Mouse (Mus musculus) C2C12 (cell line): ENCODE results near the gene Golga4. TPM values are rescaled to one million over a fixed set of nuclear protein-coding genes. Genes with fewer than 3 reads are reported as not detected.

Experiments
- H3K27me3 ChIP-seq: one replicate; pipeline ENCODE4 v1.6.1; 2011; ENCODE audit not compliant: control insufficient read depth, insufficient read depth, insufficient read length
- H3K36me3 ChIP-seq: one replicate; pipeline ENCODE4 v1.6.1; 2011; ENCODE audit not compliant: control insufficient read depth, insufficient read depth
- H3K4me3 ChIP-seq: one replicate; pipeline ENCODE4 v1.5.1; 2011; ENCODE audit warnings: mild to moderate bottlenecking, control low read depth; ENCODE audit not compliant: poor library complexity, insufficient read depth, severe bottlenecking
- H3K79me2 ChIP-seq: one replicate; pipeline ENCODE4 v1.6.1; 2011; ENCODE audit not compliant: control insufficient read depth, insufficient read depth
- H3K79me3 ChIP-seq: one replicate; pipeline ENCODE4 v1.6.1; 2011; ENCODE audit warnings: low read depth, control low read depth
- H3ac ChIP-seq: one replicate; pipeline ENCODE3; 2011; ENCODE audit warnings: low read depth; ENCODE audit not compliant: control insufficient read depth, insufficient read length
- CEBPB ChIP-seq: IDR thresholded peaks from one replicate; pipeline ENCODE4 v1.6.1; 2011; ENCODE audit warnings: low read depth, mild to moderate bottlenecking, control low read depth, moderate library complexity
- CTCF ChIP-seq: IDR thresholded peaks from one replicate; pipeline ENCODE4 v1.5.1; 2011; ENCODE audit not compliant: control insufficient read depth, insufficient read depth, insufficient read length
- FOSL1 ChIP-seq: IDR thresholded peaks from one replicate; pipeline ENCODE4 v1.8.0; 2011; ENCODE audit warnings: mild to moderate bottlenecking, low read length; ENCODE audit not compliant: poor library complexity, insufficient read depth, severe bottlenecking
- MAX ChIP-seq: IDR thresholded peaks from one replicate; pipeline ENCODE4 v1.6.1; 2011; ENCODE audit warnings: mild to moderate bottlenecking, control low read depth
- MYOD1 ChIP-seq: IDR thresholded peaks from one replicate; pipeline ENCODE4 v1.6.1; 2011; ENCODE audit warnings: low read depth; ENCODE audit not compliant: control insufficient read depth, insufficient read length
- MYOG ChIP-seq: IDR thresholded peaks from one replicate; pipeline ENCODE4 v1.6.1; 2011; ENCODE audit not compliant: control insufficient read depth, insufficient read length; ENCODE audit errors: extremely low read depth
- USF1 ChIP-seq: IDR thresholded peaks from one replicate; pipeline ENCODE4 v1.6.1; 2011; ENCODE audit warnings: low read depth, mild to moderate bottlenecking, control low read depth, moderate library complexity
- polyA plus RNA-seq: library from polyadenylated mRNA; unstranded; fragments of >200 nt; fragmentation: generic; extraction: Trizol; gene quantifications from one replicate; pipeline ENCODE4 v1.2.1, GENCODE M21; 2012; ENCODE audit warnings: missing spikeins

Gene Golga4
- polyA plus RNA-seq, 1 experiment: 9.9 TPM

DNA sequence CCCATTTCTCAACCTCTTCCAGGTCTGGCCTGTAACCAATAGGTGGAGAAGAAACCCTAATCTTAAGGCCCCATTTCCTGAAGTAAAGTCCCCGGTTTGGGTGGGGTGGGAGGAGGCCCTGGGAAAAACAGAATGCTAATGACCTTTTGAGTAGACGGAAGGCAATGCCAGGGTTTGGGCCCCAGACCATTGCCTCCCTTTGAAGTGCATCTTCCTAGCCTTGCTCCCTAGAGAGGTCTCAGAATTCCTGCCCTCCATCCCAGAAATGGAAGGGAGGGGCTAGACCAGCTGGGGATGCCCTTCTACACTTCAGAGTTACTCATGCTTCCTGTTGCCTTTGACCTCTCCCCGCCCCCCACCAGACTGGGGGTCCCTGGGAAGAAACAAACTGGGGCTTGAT is 34.8 kb upstream of the Golga4 start:
- Histone ChIP-seq H3K4me3 (no peak overlapping the region), H3ac (no peak overlapping the region), H3K27me3 (peaks cover 8% of the 10 kb centered on the region), H3K36me3 (no peaks in the 10 kb centered on the region), H3K79me3 (no peaks in the 10 kb centered on the region), H3K79me2 (no peaks in the 10 kb centered on the region)
- TF ChIP-seq FOSL1 (no peak), CTCF (no peak), USF1 (no peak), MAX (no peak), MYOG (no peak), CEBPB (no peak), MYOD1 (no peak)

- H3K36me3 ChIP-seq: no peaks in the 10 kb centered on the region
- H3ac ChIP-seq: no peak overlapping the region
- no peaks in the 10 kb centered on the region for H3K79me2 ChIP-seq
- TF ChIP-seq MYOG: no peak
- no peaks in the 10 kb centered on the region for H3K79me3 ChIP-seq
- H3K27me3 ChIP-seq: peaks cover 28% of the 10 kb centered on the region
- no peak overlapping the region for H3K4me3 ChIP-seq
Measured at GRCm38 (mm10) chr9:118476211-118476765, 29.8 kb upstream of the Golga4 start.

- Histone ChIP-seq H3K27me3 (peaks cover 28% of the 10 kb centered on the region), H3K36me3 (no peaks in the 10 kb centered on the region), H3ac (no peak overlapping the region), H3K79me3 (no peaks in the 10 kb centered on the region), H3K79me2 (no peaks in the 10 kb centered on the region), H3K4me3 (no peak overlapping the region)
- TF ChIP-seq CEBPB (no peak), FOSL1 (no peak), USF1 (no peak), MYOD1 (no peak), CTCF (no peak), MYOG (no peak), MAX (no peak)
Measured at GRCm38 (mm10) chr9:118476766-118477271, 29.2 kb upstream of the Golga4 start.

GRCm38 (mm10) chr9:118477281-118477931 is 28.7 kb upstream of the Golga4 start:
- Histone ChIP-seq H3ac (no peak overlapping the region), H3K36me3 (no peaks in the 10 kb centered on the region), H3K4me3 (no peak overlapping the region), H3K27me3 (peaks cover 28% of the 10 kb centered on the region), H3K79me2 (no peaks in the 10 kb centered on the region), H3K79me3 (no peaks in the 10 kb centered on the region)
- TF ChIP-seq USF1 (no peak), MAX (no peak), CTCF (no peak)

DNA sequence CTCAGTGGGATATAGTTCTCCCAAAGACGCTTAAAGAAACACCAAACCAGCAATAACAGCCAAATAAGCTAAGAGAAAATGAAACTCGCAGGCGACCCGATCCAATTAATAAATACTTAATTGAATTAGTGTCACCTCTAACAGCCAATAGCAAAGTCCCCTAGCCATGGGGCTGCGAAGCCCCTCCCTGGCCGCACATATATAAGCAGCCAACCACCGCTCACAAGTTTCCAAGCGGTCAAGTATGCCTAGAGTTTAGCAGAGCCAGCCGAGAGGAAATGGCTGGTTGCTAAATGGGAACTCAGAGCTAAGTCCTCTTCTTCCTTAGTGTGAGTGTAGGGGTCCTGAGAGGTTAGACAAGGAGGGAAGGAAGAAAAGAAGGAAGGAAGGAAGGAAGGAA is 28.1 kb upstream of the Golga4 start, which contains the start of gene Eomes:
Gene Eomes (plus strand): TSS at position 252 of the 400 bp plus-strand sequence.
- H3K79me2 ChIP-seq: no peaks in the 10 kb centered on the region
- no peak for TF ChIP-seq MYOD1
- TF ChIP-seq CEBPB: no peak
- TF ChIP-seq CTCF: no peak
- no peak for TF ChIP-seq FOSL1
- TF ChIP-seq MYOG: no peak
- no peak for TF ChIP-seq USF1
- TF ChIP-seq MAX: no peak
- H3K79me3 ChIP-seq: no peaks in the 10 kb centered on the region
- peak within 1 kb of the TSS; percentile 41 for H3ac ChIP-seq
- no peaks in the 10 kb centered on the region for H3K36me3 ChIP-seq
- H3K4me3 ChIP-seq: peak within 1 kb of the TSS; percentile 21
- peaks cover 28% of the 10 kb centered on the region for H3K27me3 ChIP-seq

GRCm38 (mm10) chr9:118478458-118478838 is 27.6 kb upstream of the Golga4 start:
- no peaks in the 10 kb centered on the region for H3K79me2 ChIP-seq
- no peaks in the 10 kb centered on the region for H3K36me3 ChIP-seq
- H3K27me3 ChIP-seq: peaks cover 28% of the 10 kb centered on the region
- no peak overlapping the region for H3ac ChIP-seq
- no peaks in the 10 kb centered on the region for H3K79me3 ChIP-seq
- TF ChIP-seq USF1: no peak
- peak; percentile 19 for TF ChIP-seq CTCF
- TF ChIP-seq CEBPB: no peak
- peak overlapping the region; percentile 21 for H3K4me3 ChIP-seq
